Mouse (Mus musculus): ENCODE data around the gene Bnip3. TPM values are rescaled to one million over a fixed set of nuclear protein-coding genes. Genes with fewer than 3 reads are reported as not detected.

Bnip3 gene
- 58.1 and 61.1 TPM in 2 replicates for polyA plus RNA-seq (2015; fragmentation: Nextera tagmentation; extraction: Ambion mirVana)

- Histone ChIP-seq H3K4me1 (peaks cover 26% of the 10 kb centered on the region), H3K4me3 (peak within 1 kb of the TSS; percentile 75), H3K9ac (peak within 1 kb of the TSS; percentile 80), H3K27me3 (0 out of 2 replicates have a peak, but pooled peaks cover 5% of the 10 kb centered on the region), H3K9me3 (replicated peaks) (no peaks in the 10 kb centered on the region), H3K27ac (no peak within 1 kb of the TSS), H3K36me3 (ENCODE audit: poor library complexity, severe bottlenecking) (no peaks in the 10 kb centered on the region), H3K4me2 (peak within 1 kb of the TSS; percentile 85)
- ATAC-seq = peak; percentile 94
- WGBS = under 1% methylated on average over 65 of the region's 66 CpGs
These were observed at the start of gene Bnip3 for GRCm38 (mm10) chr7:138909277-138910192. Gene Bnip3 (minus strand): TSS chr7:138909519.

GRCm38 (mm10) chr7:138957106-138957505, 47.8 kb upstream of the Bnip3 start:
- 0 out of 2 replicates have a peak, but pooled peaks cover 9% of the 10 kb centered on the region for H3K4me1 ChIP-seq
- 81% methylated on average over 6 of the region's 6 CpGs for WGBS
- no peak overlapping the region for H3K4me3 ChIP-seq
- no peak for ATAC-seq
- H3K4me2 ChIP-seq = no peak overlapping the region
- no peaks in the 10 kb centered on the region for H3K27me3 ChIP-seq
- H3K36me3 ChIP-seq (ENCODE audit: poor library complexity, severe bottlenecking) = no peaks in the 10 kb centered on the region
- no peak overlapping the region for H3K9ac ChIP-seq
- H3K27ac ChIP-seq = no peak overlapping the region
- no peaks in the 10 kb centered on the region for H3K9me3 ChIP-seq (replicated peaks)

DNA sequence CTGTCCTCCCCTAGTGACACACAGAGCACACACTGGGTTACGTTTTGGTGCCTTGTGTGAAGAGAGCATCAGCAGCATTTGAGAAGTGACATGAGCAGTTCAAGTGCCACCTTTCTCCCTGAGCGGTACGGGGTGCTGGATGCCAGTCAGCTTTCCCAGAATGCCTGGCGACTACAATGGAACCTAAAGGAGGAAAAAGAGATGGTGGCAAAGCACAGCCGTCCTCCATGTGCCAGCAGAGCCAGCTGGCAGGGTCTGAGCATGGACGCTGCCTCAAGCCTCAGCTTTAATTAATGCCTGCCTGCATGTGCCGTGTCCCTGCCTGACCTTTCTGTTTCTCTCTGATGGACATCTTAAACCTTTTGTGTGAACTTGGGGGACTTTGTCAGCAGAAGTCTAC, 46.5 kb upstream of the Bnip3 start:
- no peak overlapping the region for H3K4me2 ChIP-seq
- H3K27me3 ChIP-seq = no peaks in the 10 kb centered on the region
- no peak overlapping the region for H3K9ac ChIP-seq
- 84% methylated on average over 7 of the region's 7 CpGs for WGBS
- H3K9me3 ChIP-seq (replicated peaks) = no peaks in the 10 kb centered on the region
- no peak overlapping the region for H3K27ac ChIP-seq
- ATAC-seq = no peak
- H3K36me3 ChIP-seq (ENCODE audit: poor library complexity, severe bottlenecking) = no peaks in the 10 kb centered on the region
- no peak overlapping the region for H3K4me3 ChIP-seq
- H3K4me1 ChIP-seq = 0 out of 2 replicates have a peak, but pooled peaks cover 9% of the 10 kb centered on the region

GRCm38 (mm10) chr7:138948309-138948708, 39.0 kb upstream of the Bnip3 start:
- no peak overlapping the region for H3K4me3 ChIP-seq
- ATAC-seq = no peak
- no peaks in the 10 kb centered on the region for H3K36me3 ChIP-seq (ENCODE audit: poor library complexity, severe bottlenecking)
- no peaks in the 10 kb centered on the region for H3K9me3 ChIP-seq (replicated peaks)
- no peak overlapping the region for H3K4me2 ChIP-seq
- H3K27ac ChIP-seq = no peak overlapping the region
- WGBS = 33% methylated on average over 8 of the region's 8 CpGs
- H3K4me1 ChIP-seq = no peaks in the 10 kb centered on the region
- no peak overlapping the region for H3K9ac ChIP-seq
- peaks cover 10% of the 10 kb centered on the region for H3K27me3 ChIP-seq

GRCm38 (mm10) chr7:138947741-138948140, 38.4 kb upstream of the Bnip3 start:
- no peaks in the 10 kb centered on the region for H3K4me1 ChIP-seq
- no peak for ATAC-seq
- H3K9me3 ChIP-seq (replicated peaks) = no peaks in the 10 kb centered on the region
- H3K9ac ChIP-seq = no peak overlapping the region
- no peaks in the 10 kb centered on the region for H3K36me3 ChIP-seq (ENCODE audit: poor library complexity, severe bottlenecking)
- no peak overlapping the region for H3K4me2 ChIP-seq
- 88% methylated on average over 8 of the region's 8 CpGs for WGBS
- H3K4me3 ChIP-seq = no peak overlapping the region
- H3K27me3 ChIP-seq = peaks cover 16% of the 10 kb centered on the region
- no peak overlapping the region for H3K27ac ChIP-seq

- Histone ChIP-seq H3K9me3 (replicated peaks) (no peaks in the 10 kb centered on the region), H3K4me1 (peaks cover 7% of the 10 kb centered on the region), H3K4me2 (no peak overlapping the region), H3K27ac (no peak overlapping the region), H3K27me3 (peaks cover 36% of the 10 kb centered on the region), H3K4me3 (no peak overlapping the region), H3K36me3 (ENCODE audit: poor library complexity, severe bottlenecking) (no peaks in the 10 kb centered on the region), H3K9ac (no peak overlapping the region)
- WGBS = 62% methylated on average over 3 of the region's 3 CpGs
- no peak for ATAC-seq
These were observed 36.3 kb upstream of the Bnip3 start for GRCm38 (mm10) chr7:138945668-138946067.

- WGBS = 97% methylated on average over 1 of the region's 1 CpGs
- Histone ChIP-seq H3K27me3 (peaks cover 68% of the 10 kb centered on the region), H3K4me2 (no peak overlapping the region)
These were observed 33.0 kb upstream of the Bnip3 start for GRCm38 (mm10) chr7:138942301-138942700.

DNA sequence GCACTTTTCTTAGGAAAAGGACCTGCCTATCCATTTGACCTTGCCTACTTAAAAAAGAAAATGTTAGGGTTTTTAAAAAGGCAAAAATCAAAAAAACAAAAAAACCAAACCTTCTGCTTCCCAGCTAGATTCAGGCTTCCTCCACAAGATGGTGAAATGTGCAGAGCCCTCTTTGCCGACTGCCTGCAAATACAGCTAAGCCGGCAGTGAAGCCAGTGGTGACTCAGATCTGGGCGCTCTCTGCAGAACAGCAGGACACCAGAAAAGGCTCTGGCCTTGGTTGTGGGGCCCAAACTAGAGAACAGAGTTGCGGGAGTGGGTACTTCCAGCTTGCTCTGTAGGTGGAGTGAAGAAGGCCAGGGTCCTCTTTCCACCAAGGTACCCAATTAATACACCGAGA, 32.3 kb upstream of the Bnip3 start:
- ATAC-seq = no peak
- H3K4me1 ChIP-seq = peaks cover 12% of the 10 kb centered on the region
- no peak overlapping the region for H3K27ac ChIP-seq
- no peaks in the 10 kb centered on the region for H3K36me3 ChIP-seq (ENCODE audit: poor library complexity, severe bottlenecking)
- peaks cover 68% of the 10 kb centered on the region for H3K27me3 ChIP-seq
- H3K9ac ChIP-seq = no peak overlapping the region
- peak overlapping the region; percentile 82 for H3K4me2 ChIP-seq
- H3K9me3 ChIP-seq (replicated peaks) = no peaks in the 10 kb centered on the region
- WGBS = 21% methylated on average over 5 of the region's 5 CpGs
- H3K4me3 ChIP-seq = peak overlapping the region; percentile 47

More at GRCm38 (mm10) chr7:138942301-138942700, 33.0 kb upstream of the Bnip3 start:
- no peak overlapping the region for H3K27ac ChIP-seq
- peaks cover 12% of the 10 kb centered on the region for H3K4me1 ChIP-seq
- H3K9ac ChIP-seq = no peak overlapping the region
- H3K4me3 ChIP-seq = no peak overlapping the region
- H3K36me3 ChIP-seq (ENCODE audit: poor library complexity, severe bottlenecking) = no peaks in the 10 kb centered on the region
- no peaks in the 10 kb centered on the region for H3K9me3 ChIP-seq (replicated peaks)
- no peak for ATAC-seq

- Histone ChIP-seq H3K4me2 (peak within 1 kb of the TSS; percentile 82), H3K9me3 (replicated peaks) (no peaks in the 10 kb centered on the region), H3K27me3 (peaks cover 72% of the 10 kb centered on the region), H3K4me3 (peak within 1 kb of the TSS; percentile 47), H3K27ac (no peak within 1 kb of the TSS), H3K36me3 (ENCODE audit: poor library complexity, severe bottlenecking) (no peaks in the 10 kb centered on the region), H3K9ac (peak within 1 kb of the TSS; percentile 66), H3K4me1 (peaks cover 12% of the 10 kb centered on the region)
- under 1% methylated on average over 78 of the region's 78 CpGs for WGBS
- ATAC-seq = peak; percentile 38; the same call in 1 of the 2 replicates
These were observed 31.5 kb upstream of the Bnip3 start, which contains the start of gene Jakmip3 for GRCm38 (mm10) chr7:138940612-138941461. Gene Jakmip3 (plus strand): TSS chr7:138940730.

GRCm38 (mm10) chr7:138940256-138940611, 30.9 kb upstream of the Bnip3 start:
- H3K36me3 ChIP-seq (ENCODE audit: poor library complexity, severe bottlenecking) = no peaks in the 10 kb centered on the region
- H3K27ac ChIP-seq = no peak overlapping the region
- H3K4me1 ChIP-seq = peaks cover 12% of the 10 kb centered on the region
- peak overlapping the region; percentile 82 for H3K4me2 ChIP-seq
- peaks cover 69% of the 10 kb centered on the region for H3K27me3 ChIP-seq
- ATAC-seq = peak; percentile 51; the same call in 1 of the 2 replicates
- WGBS = 2% methylated on average over 17 of the region's 17 CpGs
- peak overlapping the region; percentile 47 for H3K4me3 ChIP-seq
- H3K9ac ChIP-seq = peak overlapping the region; percentile 66
- H3K9me3 ChIP-seq (replicated peaks) = no peaks in the 10 kb centered on the region

DNA sequence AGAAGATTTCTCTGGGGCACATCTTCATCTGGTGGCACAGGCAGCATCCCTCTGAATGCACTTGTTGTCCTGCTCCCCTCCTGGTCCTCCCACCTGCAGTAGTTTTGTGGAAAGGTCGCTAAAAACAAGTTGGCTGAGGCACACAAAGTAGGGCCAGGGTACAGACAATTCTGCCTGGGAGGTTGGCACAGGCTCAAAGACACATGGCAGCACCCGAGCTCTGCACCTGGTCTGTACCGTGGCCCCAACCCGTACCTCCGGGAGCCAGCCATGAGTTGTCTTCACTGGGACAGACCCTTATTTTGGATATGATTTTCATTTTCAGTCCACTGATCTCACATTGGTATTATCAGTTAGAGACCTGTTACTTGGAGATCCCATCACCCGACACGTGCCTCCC, 29.7 kb upstream of the Bnip3 start:
- no peak for ATAC-seq
- WGBS = 82% methylated on average over 7 of the region's 7 CpGs
- Histone ChIP-seq H3K27me3 (peaks cover 69% of the 10 kb centered on the region), H3K9me3 (replicated peaks) (no peaks in the 10 kb centered on the region), H3K4me1 (peaks cover 12% of the 10 kb centered on the region), H3K27ac (no peak overlapping the region), H3K4me3 (no peak overlapping the region), H3K4me2 (no peak overlapping the region), H3K9ac (no peak overlapping the region), H3K36me3 (ENCODE audit: poor library complexity, severe bottlenecking) (no peaks in the 10 kb centered on the region)

DNA sequence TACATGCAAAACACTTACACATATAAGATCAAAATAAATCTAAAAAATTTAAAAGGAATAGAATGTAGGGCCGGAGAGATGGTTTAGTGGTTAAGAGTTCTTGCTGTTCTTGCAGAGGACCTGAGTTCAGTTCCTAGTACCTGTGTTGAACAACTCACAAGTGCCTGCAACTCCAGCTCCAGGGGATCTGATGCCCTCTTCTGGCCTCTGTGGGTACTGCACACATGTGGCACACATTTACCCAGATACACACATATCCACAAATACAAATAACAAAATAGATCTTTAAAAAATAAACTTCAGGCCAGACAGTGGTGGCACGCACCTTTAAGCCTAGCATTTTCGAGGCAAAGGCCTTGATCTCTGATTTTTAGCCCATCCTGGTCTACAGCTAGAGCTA, 25.2 kb upstream of the Bnip3 start:
- Histone ChIP-seq H3K4me2 (no peak overlapping the region), H3K4me3 (no peak overlapping the region), H3K9me3 (replicated peaks) (no peaks in the 10 kb centered on the region), H3K27ac (no peak overlapping the region), H3K27me3 (peaks cover 25% of the 10 kb centered on the region), H3K9ac (no peak overlapping the region), H3K4me1 (no peaks in the 10 kb centered on the region), H3K36me3 (ENCODE audit: poor library complexity, severe bottlenecking) (no peaks in the 10 kb centered on the region)
- 81% methylated on average over 3 of the region's 3 CpGs for WGBS
- no peak for ATAC-seq

Data from forebrain, embryonic 13.5 days (tissue).